Mouse (Mus musculus): ENCODE measurements around the gene Gpr35.

The Gpr35 gene

DNA sequence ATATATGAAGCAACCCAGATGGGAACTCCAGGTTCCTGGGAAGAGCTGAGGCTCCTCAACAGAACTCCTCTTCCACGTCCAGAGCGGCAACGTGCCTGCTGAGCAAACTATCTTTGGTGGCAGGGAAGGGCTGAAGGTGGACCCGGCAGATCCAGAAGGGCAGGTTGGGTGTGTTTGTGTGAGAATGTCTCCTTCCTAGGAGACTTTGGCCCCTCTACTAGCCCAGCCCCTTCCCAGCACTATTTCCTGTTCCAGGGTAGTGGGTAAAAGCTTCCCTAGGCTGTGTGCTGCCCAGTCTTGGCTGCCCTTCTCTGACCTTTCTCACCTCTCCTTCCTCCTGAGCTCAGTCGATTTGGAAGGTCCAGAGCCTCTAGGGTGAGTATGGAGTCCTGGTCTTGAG is at the start of gene Gpr35:
TSS of gene Gpr35 (plus strand) at position 259 of the 400 bp plus-strand sequence.
- no peak for DNase-seq (ENCODE audit: low read depth, low spot score)

DNA sequence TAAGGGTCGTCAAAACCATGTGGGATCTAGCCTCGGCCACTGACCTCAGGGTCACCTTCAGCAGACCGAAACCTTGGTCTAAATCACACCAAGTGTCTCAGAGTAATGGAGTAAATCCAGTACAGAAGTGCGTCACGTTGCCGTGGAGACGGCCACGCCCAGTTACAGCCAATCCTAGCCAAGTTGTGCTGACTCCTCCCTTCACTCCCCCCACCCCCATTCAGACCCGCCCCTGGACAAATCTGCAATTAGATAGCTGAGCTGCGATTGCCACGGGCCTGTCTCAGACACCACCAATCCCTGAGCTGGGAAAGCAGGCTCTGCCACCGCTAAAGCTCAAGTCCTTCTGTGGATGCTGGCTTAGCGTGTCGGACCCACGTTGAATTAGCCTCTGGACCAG is 47.9 kb upstream of the Gpr35 start, which contains the start of gene Ankmy1:
TSS of gene Ankmy1 (minus strand) at position 121 of the 400 bp plus-strand sequence.
- peak; percentile 33 for DNase-seq (ENCODE audit: low read depth, low spot score)

DNA sequence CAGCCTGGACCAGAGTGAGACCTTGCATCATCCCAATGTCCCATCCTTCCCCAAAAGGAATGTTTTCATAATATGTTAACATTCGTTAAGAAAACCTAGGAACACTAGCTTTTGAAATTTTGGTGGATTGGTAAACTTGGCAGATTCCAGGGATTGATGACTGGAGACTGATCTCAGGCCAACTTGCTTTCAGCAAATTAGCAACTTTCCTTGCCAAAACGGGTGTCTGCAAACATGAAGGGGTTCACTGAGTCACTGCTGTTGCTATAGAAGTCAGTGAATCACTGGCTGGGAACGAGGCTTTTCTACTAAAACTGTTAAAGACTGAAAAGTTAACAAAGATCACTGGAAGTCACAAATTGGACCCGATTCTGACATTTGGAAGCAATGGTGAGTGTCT is 47.0 kb upstream of the Gpr35 start:
- DNase-seq (ENCODE audit: low read depth, low spot score) = no peak

DNA sequence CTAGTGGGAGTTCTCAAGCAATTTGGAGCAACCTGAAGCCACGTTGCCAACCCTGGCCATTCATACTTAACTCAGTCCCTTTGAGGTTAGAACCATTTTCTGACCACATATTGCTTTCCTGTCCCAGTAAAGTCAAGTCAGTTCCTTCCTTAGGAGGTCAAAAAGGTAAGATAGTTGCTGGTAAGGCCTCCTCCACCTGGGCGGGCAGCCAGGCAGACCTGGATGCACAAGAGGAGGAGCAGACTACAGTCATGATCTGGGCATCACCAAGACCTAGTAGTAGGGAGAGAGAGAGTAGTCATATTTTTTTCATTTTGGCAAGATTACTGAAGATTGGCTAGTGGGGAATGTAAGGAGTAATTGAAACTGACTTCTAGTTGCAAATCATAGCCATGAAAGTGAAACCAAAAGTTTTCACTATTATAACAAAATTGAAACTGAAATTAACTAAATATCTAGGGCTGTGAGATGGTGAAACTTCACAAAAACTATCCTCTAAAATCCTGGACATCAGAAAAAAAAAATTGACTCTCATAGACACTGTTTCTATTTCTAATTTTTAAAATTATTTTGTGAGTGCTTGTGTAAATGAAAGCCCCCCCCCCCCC is 44.9 kb upstream of the Gpr35 start:
- DNase-seq (ENCODE audit: low read depth, low spot score) = no peak

DNA sequence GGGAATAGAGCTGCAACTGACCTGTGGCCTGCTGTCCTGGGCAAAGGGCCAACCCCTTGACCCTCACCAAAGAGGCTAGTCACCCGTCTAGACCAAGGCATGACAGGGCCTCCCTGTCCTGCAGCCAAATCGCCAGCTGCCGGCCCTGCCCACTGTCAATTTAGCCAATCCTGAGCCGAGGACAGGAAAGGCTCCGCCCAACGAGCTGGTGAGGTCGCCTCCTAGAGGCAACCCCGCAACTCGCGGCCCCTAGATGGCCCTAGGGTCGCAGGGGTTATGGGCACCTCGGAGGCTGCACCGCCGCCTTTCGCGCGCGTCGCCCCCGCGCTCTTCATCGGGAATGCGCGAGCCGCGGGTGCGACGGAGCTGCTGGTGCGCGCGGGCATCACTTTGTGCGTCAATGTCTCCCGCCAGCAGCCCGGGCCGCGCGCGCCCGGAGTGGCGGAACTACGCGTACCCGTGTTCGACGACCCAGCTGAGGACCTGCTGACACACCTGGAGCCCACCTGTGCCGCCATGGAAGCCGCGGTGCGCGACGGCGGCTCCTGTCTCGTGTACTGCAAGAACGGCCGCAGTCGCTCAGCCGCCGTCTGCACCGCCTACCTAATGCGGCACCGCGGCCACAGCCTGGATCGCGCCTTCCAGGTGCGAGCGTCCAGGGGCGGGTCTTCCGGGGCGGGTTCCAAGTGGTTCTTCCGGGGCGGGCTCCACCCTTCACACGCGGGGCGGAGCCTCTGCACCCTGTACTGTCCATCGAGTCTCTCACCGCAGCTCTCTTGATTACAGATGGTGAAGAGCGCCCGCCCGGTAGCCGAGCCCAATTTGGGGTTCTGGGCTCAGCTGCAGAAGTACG is 43.7 kb upstream of the Gpr35 start, which contains the start of gene Dusp28:
TSS of gene Dusp28 (plus strand) at position 203 of the 853 bp plus-strand sequence.
- DNase-seq (ENCODE audit: low read depth, low spot score) = peak; percentile 77

DNA sequence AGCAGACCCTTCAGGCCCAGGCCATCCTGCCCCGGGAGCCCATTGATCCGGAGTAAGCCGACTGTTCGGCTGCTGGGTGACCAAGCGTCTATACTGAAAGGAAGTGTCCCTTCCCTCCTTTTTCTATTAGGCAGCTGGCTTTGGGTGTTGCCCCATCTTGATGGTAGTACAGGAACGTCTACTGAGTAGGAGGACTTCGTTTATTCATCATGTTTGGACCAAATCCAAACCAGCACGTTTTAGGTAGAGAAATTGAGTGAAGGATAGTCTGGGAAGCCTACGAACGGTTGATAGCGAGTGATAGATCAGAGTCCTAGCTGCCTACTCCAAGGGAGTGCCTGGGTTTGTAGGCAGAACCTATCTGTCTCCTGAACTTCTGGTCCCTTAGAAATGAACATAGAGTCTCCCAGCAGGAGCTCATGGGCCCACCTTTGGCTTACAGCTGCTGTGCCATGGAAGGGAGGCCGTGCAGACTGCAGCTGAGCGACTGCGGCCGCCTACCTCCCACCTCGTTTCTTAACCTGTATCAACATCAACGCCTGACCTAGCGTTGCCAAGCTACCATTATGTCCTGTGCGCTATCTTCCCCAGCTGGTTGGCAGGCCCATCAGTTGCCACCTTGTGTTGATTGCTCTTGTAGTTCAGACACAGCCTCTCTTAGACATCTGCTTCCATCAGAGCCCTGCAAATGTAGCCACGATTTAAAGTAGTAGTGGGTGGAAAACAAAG is 42.9 kb upstream of the Gpr35 start:
- DNase-seq (ENCODE audit: low read depth, low spot score) = no peak

DNA sequence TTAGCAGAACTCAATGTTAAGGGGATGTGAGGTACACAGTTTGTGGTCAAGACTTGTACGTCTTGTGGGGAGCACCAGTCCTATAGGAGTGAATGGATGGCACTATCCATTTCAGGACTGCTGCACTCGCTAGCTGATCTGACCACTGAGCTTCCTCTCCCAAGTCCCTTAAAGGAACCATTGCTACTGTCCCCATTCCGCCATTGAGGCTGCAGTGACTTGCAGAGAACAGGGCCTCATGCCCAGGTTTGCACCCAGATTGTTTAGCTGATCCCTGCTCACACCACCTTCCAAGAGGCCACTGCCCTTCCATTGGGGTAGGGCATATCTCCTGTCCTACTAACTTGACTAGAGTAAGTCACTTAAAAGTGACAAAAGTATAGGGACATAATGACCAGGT is 42.0 kb upstream of the Gpr35 start:
- DNase-seq (ENCODE audit: low read depth, low spot score) = no peak

DNA sequence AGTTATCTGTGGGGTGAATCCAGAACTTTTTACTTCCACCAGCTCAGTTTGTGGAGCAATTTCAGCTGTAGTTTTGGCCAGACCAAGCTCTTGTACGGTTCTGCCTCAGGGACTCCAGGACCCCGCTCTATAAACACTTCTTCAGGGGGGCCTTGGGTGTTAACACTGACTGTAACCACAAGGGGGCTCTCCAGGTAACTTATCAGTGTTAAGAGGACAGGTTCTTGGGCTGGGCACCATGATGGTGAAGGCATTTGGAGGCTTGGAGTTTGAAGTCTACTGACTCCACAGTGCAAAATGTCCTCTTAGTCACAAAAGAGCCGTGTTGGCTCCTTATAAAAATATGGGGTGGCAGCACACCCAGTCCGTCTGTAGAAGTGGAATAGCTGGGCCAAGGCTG is 41.6 kb upstream of the Gpr35 start:
- DNase-seq (ENCODE audit: low read depth, low spot score) = no peak

DNA sequence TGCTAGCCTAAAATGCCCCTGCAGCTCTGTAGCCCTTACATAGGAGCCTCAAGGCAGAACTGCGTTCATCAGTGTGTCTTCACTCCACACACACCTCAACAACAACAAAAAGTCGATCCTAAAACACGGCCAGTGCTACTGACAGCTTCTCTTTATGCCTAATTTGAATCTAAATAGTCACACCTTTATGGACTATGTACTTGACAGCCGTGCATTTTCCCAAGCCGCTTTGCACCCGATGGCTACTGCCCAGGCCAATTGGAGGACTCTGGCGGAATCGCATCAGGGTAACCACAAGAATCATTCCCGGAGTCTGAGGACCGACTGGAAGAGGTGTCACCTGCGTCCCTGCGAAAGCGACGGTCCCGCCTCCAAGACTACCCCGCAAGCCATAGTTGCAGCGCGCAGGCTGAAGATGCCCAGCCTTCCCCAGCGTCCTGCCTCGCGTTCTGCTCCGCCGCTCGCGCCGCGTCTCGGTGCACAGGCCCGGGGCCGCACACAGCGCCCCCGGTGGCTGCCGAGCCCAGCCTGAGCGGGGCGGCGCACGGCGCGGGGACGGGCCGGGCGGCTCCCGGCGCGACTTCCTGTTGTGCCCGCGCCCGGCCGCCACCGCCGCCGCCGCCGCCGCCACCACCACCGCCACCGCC is 40.3 kb upstream of the Gpr35 start, which contains the start of gene Rnpepl1:
TSS of gene Rnpepl1 (plus strand) at position 545 of the 647 bp plus-strand sequence.
- DNase-seq (ENCODE audit: low read depth, low spot score) = peak; percentile 60

DNA sequence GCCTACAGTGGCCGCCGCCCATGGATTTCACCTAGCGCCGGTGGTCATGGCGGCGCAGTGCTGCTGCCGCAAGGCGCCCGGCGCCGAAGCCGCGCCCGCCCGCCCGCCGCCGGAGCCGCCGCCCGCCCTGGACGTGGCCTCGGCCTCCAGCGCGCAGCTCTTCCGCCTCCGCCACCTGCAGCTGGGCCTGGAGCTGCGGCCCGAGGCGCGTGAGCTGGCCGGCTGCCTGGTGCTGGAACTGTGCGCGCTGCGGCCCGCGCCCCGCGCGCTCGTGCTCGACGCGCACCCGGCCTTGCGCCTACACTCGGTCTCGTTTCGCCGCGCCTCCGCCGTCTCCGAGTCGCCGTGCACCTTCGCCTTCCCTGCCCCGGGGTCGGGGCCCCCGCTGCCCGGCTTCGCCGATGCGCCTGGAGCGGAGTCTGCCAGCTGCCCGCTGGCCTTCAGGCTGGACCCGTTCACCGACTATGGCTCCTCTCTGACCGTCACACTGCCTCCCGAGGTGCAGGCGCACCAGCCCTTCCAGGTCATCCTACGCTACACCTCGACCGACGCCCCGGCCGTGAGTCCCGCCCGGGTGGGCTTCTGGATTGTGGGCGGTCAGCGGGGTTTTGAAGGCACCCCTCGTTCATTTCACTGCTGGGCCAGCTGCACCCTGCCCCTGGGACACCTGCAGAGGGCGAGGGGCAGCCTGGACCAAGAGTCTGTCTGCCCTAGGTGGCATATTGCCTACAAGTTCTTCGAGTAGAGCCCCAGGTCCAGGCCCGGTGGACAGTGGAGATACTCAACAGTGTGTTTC is 39.5 kb upstream of the Gpr35 start:
- no peak for DNase-seq (ENCODE audit: low read depth, low spot score)

DNA sequence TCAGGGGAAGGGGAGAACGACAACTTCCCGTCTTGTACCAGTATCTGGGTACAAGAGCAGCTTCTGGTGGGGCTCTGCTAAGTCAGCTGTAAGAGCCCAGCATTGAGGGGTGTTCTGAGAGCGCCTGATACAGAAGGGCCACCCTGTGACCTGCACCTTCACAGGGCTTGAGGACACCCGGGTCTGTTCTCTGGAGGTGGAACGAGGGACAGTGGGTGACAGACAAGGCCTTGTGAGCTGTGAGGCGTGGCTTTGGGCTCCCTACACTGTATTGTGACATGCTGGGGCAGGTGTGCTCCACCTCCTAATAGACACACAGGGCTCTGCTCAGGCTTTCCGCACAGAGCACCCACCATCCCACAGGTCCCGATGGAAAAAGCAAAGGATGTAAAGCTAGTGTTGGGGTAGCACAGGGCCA is 38.9 kb upstream of the Gpr35 start:
- no peak for DNase-seq (ENCODE audit: low read depth, low spot score)

DNA sequence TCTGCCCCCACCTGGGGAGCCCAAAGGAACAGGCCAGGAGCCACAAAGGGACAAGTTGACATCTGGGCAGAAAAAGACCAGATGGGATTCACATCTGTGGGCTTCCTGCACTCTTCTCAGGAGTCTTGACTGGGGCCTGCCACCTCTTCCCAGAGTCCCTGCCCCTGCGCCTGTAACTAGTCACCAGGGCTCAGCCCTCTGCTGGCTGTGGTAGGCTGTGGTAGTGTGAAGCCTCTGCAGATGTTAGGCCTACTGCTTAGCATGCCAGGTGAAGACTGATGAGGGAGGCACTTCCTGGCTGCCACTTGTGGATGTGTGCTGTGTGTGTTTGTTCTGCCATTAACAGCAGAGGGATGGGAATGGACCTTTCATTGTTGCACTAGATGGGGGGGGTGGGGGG is 38.4 kb upstream of the Gpr35 start:
- no peak for DNase-seq (ENCODE audit: low read depth, low spot score)

DNA sequence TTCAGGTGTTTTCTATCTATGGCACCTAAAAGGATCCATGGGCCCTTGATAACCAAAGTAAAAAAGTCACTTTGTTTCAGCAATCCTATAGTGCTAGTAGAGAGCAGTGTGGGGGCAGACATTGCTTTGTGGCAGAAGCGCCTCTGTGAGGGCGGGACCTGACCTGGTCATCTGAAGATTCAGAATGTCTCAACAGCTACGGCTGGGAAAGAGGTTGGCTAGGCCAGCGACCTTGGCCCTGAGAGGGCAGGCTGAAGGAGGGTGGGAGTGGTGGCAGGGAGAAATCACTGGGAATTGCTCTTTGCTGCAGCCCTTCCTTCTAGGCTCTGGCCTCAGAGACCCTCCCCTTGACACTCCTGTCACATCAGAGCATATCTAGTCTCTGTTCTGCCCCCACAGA is 36.4 kb upstream of the Gpr35 start:
- DNase-seq (ENCODE audit: low read depth, low spot score) = no peak

DNA sequence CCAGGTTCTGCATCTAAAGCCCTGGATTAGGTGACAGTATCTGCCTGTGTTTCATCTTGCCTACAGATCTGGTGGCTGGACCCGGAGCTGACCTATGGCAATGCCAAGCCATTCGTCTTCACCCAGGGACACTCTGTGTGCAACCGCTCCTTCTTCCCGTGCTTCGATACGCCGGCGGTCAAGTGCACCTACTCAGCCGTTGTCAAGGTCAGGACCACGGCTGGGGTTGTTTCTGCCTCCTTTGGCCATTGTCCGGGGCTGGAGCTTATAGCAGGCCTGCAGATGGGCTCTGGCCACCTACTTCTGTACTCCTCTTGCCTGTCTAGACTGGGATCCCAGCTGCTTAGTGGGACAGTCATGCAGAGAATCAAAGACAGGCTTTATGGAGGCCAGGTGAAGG is 35.7 kb upstream of the Gpr35 start:
- no peak for DNase-seq (ENCODE audit: low read depth, low spot score)

DNA sequence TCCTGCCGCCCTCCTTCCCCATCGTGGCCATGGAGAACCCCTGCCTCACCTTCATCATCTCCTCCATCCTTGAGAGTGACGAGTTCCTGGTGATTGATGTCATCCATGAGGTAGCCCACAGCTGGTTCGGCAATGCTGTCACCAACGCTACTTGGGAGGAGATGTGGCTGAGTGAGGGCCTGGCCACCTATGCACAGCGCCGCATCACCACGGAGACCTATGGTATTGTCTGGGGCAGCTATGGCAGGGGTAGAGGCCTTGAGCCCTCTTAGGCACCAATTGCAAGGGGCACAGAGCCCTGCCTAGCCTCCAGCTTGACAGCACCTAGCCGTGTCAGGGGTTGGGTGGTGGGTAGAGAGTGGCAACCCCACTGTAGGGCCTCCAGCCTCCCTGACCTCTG is 33.9 kb upstream of the Gpr35 start:
- no peak for DNase-seq (ENCODE audit: low read depth, low spot score)

DNA sequence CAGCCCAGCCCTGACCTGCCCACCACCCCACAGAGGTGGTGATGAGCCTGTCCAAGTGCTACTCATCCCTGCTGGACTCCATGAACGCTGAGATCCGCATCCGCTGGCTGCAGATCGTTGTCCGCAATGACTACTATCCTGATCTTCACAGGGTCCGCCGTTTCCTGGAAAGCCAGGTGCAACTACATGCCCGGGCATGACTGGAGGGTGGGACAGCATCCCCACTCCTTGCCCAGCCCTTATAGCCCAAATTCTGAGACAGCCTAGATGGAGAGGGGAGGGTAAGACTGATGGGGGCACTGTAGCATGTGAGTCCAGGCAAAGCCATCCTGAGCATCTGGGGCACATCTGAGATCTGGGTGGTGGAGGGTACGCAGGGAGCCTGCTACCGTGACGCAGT is 31.5 kb upstream of the Gpr35 start:
- no peak for DNase-seq (ENCODE audit: low read depth, low spot score)

DNA sequence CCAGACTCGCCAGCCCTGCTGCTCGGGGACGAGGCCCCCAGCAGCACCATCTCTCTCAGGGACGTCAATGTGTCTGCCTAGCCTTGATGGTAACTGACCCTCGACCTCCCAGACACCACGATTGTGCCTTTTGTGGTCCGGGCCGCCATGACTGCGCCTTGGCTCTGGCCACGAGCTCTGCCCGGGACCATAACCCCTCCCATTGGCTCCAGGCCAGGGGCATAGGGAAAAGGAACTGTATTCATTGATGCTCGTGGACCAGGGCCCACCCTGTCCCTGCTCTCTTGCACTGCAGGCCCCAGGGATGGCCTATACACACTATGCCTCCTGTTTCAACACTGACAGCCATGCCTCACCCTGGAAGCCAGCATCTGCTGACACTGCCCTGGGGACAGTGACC is 30.9 kb upstream of the Gpr35 start:
- no peak for DNase-seq (ENCODE audit: low read depth, low spot score)

DNA sequence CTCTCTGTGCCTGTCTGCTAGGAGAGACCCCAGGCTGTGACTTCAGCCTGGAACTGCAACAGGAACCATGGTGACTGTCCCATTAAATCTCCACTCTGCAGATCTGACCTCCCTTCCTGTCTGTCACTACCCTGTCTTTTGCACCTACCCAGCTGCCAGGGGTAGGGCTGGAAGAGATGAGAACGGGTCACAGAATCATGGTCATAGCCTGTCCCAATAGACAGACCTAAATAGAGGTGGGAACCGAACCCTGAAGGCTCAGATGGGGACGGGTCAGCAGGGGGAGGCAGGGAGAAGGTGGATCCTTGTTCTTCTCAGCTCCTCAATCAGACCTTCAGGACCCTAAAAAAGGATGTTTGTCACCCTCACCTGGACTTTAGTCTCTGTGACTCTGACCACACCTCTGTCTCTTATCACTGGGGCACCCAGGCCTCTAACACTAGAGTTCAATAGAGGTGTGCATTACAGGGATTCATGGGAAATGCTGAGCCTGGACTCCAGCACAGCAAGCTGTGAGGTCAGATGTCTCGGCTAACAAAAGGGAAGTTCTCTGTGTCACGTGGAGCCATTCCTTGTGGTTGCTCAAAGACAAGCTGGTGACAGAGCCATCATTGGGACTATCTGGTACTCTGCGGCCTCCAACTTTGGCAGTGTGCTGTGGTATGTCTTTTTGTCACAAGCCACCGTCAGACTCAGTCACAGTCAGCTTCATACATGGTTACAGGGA is 30.0 kb upstream of the Gpr35 start:
- no peak for DNase-seq (ENCODE audit: low read depth, low spot score)

DNA sequence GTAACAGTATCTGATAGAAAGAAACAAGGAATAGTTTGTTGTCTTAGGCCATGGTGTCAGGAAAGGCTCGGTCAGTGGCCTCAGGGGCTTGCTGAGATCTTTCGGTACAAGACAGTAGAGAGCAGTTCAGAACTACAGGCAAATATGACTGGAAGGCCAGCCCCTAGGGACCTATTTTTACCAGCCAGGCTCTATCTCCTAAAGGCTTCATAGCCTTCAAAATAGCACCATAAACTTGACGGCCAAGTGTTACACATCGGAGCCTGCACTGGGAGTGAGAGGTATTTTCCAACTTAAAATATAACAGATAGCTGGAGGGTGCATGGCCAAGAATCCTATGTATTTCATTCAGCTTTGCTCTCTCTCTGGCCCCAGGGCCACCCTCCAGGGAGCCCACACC is 29.2 kb upstream of the Gpr35 start:
- no peak for DNase-seq (ENCODE audit: low read depth, low spot score)

DNA sequence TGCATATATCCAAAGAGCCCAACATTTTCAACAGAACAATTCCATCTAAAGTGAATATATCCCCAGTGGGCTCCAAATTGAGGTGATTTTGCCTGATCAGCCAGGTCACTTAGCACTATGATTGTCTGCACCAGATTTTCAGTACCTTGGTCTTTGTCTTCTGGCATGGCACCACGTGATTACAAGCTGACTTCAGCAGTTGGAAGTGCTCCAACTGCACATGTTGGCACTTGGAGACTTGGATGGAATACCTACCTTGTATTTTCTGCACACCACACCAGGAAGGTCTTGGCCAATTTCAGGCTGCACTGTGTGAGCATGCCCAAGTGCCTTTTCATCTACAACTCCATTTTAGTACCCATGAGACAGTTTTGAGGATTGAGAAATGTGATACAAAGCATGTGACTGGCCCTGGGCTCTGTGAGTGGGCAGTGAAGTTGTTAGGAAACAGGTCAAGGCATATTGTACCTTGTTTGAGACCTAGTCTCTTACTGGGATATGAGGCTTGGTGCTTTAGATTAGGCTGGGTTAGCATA is 20.4 kb upstream of the Gpr35 start:
- DNase-seq (ENCODE audit: low read depth, low spot score) = no peak
